Mouse (Mus musculus): ENCODE measurements around the gene Sdk1. TPM values are rescaled to one million over a fixed set of nuclear protein-coding genes. Genes with fewer than 3 reads are reported as not detected.

Sdk1 gene
- total and polyA plus RNA-seq, 2 experiments from 2014 or later = 0.59 to 8.4 TPM

- Histone ChIP-seq H3K9ac (replicated peaks; ENCODE audit: low read depth, low read length) (no peak overlapping the region), H3K4me3 (ENCODE audit: low read depth, low read length) (no peak overlapping the region), H3K4me1 (ENCODE audit: control insufficient read depth, insufficient read depth) (no peaks in the 10 kb centered on the region), H3K36me3 (replicated peaks; ENCODE audit: control insufficient read depth, insufficient read depth, low read length) (no peaks in the 10 kb centered on the region), H3K27me3 (ENCODE audit: control insufficient read depth, insufficient read depth, low read length) (no peaks in the 10 kb centered on the region), H3K4me2 (ENCODE audit: low read depth, low read length) (no peak overlapping the region), H3K27ac (ENCODE audit: low read depth) (no peak overlapping the region), H3K9me3 (replicated peaks; ENCODE audit: control insufficient read depth, low read length) (no peaks in the 10 kb centered on the region)
- DNase-seq (ENCODE audit: low spot score) (no peak), ATAC-seq (ENCODE audit: insufficient read depth, low read depth) (no peak)
- TF ChIP-seq EP300 (IDR thresholded peaks at IDR 0.05; ENCODE audit: low read depth) = no peak
- TF ChIP-seq CTCF (IDR thresholded peaks at IDR 0.05; ENCODE audit: low read depth) = no peak
- WGBS = 46% methylated on average over 4 of the region's 4 CpGs
Measured at GRCm38 (mm10) chr5:141234326-141234725, 7.0 kb upstream of the Sdk1 start.

GRCm38 (mm10) chr5:141239401-141239800, 1.9 kb upstream of the Sdk1 start:
- H3K27ac ChIP-seq (ENCODE audit: low read depth) = no peak overlapping the region
- no peaks in the 10 kb centered on the region for H3K9me3 ChIP-seq (replicated peaks; ENCODE audit: control insufficient read depth, low read length)
- DNase-seq (ENCODE audit: low spot score) = no peak
- 43% methylated on average over 5 of the region's 5 CpGs for WGBS
- H3K4me3 ChIP-seq (ENCODE audit: low read depth, low read length) = no peak overlapping the region
- peaks cover 13% of the 10 kb centered on the region for H3K4me1 ChIP-seq (ENCODE audit: control insufficient read depth, insufficient read depth)
- no peak for ATAC-seq (ENCODE audit: insufficient read depth, low read depth)
- H3K9ac ChIP-seq (replicated peaks; ENCODE audit: low read depth, low read length) = no peak overlapping the region
- H3K36me3 ChIP-seq (replicated peaks; ENCODE audit: control insufficient read depth, insufficient read depth, low read length) = no peaks in the 10 kb centered on the region
- TF ChIP-seq CTCF (IDR thresholded peaks at IDR 0.05; ENCODE audit: low read depth) (no peak), EP300 (IDR thresholded peaks at IDR 0.05; ENCODE audit: low read depth) (no peak)
- H3K27me3 ChIP-seq (ENCODE audit: control insufficient read depth, insufficient read depth, low read length) = peaks cover 17% of the 10 kb centered on the region; the same call in 1 of the 2 replicates
- no peak overlapping the region for H3K4me2 ChIP-seq (ENCODE audit: low read depth, low read length)

GRCm38 (mm10) chr5:141240441-141240840, 849 bp upstream of the Sdk1 start:
- H3K27me3 ChIP-seq (ENCODE audit: control insufficient read depth, insufficient read depth, low read length) = peaks cover 17% of the 10 kb centered on the region; the same call in 1 of the 2 replicates
- TF ChIP-seq CTCF (IDR thresholded peaks at IDR 0.05; ENCODE audit: low read depth) (no peak), EP300 (IDR thresholded peaks at IDR 0.05; ENCODE audit: low read depth) (no peak)
- DNase-seq (ENCODE audit: low spot score) = no peak
- H3K4me2 ChIP-seq (ENCODE audit: low read depth, low read length) = peak overlapping the region; percentile 99
- no peak overlapping the region for H3K27ac ChIP-seq (ENCODE audit: low read depth)
- H3K4me3 ChIP-seq (ENCODE audit: low read depth, low read length) = peak overlapping the region; percentile 71
- H3K9me3 ChIP-seq (replicated peaks; ENCODE audit: control insufficient read depth, low read length) = no peaks in the 10 kb centered on the region
- peaks cover 13% of the 10 kb centered on the region for H3K4me1 ChIP-seq (ENCODE audit: control insufficient read depth, insufficient read depth)
- no peaks in the 10 kb centered on the region for H3K36me3 ChIP-seq (replicated peaks; ENCODE audit: control insufficient read depth, insufficient read depth, low read length)
- WGBS = under 1% methylated on average over 10 of the region's 10 CpGs
- ATAC-seq (ENCODE audit: insufficient read depth, low read depth) = no peak
- peak overlapping the region; percentile 26; the same call in 1 of the 2 replicates for H3K9ac ChIP-seq (replicated peaks; ENCODE audit: low read depth, low read length)

- H3K4me1 ChIP-seq (ENCODE audit: control insufficient read depth, insufficient read depth) = peaks cover 13% of the 10 kb centered on the region
- no peaks in the 10 kb centered on the region for H3K9me3 ChIP-seq (replicated peaks; ENCODE audit: control insufficient read depth, low read length)
- DNase-seq (ENCODE audit: low spot score) = no peak
- peak overlapping the region; percentile 83 for H3K9ac ChIP-seq (replicated peaks; ENCODE audit: low read depth, low read length)
- H3K27me3 ChIP-seq (ENCODE audit: control insufficient read depth, insufficient read depth, low read length) = peaks cover 17% of the 10 kb centered on the region; the same call in 1 of the 2 replicates
- TF ChIP-seq EP300 (IDR thresholded peaks at IDR 0.05; ENCODE audit: low read depth) (no peak), CTCF (IDR thresholded peaks at IDR 0.05; ENCODE audit: low read depth) (no peak)
- WGBS = under 1% methylated on average over 46 of the region's 82 CpGs
- H3K27ac ChIP-seq (ENCODE audit: low read depth) = peak overlapping the region; percentile 58
- peak; percentile 63 for ATAC-seq (ENCODE audit: insufficient read depth, low read depth)
- peak overlapping the region; percentile 99 for H3K4me2 ChIP-seq (ENCODE audit: low read depth, low read length)
- H3K36me3 ChIP-seq (replicated peaks; ENCODE audit: control insufficient read depth, insufficient read depth, low read length) = no peaks in the 10 kb centered on the region
- peak overlapping the region; percentile 71 for H3K4me3 ChIP-seq (ENCODE audit: low read depth, low read length)
Measured at GRCm38 (mm10) chr5:141241645-141242284, 475 bp downstream of the Sdk1 start.

- 3% methylated on average over 33 of the region's 33 CpGs for WGBS
- DNase-seq (ENCODE audit: low spot score) = no peak
Measured at GRCm38 (mm10) chr5:141243253-141243965, 2.1 kb downstream of the Sdk1 start.

More at GRCm38 (mm10) chr5:141243253-141243965, 2.1 kb downstream of the Sdk1 start:
- Histone ChIP-seq H3K9me3 (replicated peaks; ENCODE audit: control insufficient read depth, low read length) (no peaks in the 10 kb centered on the region), H3K27me3 (ENCODE audit: control insufficient read depth, insufficient read depth, low read length) (peaks cover 17% of the 10 kb centered on the region; the same call in 1 of the 2 replicates), H3K27ac (ENCODE audit: low read depth) (no peak overlapping the region), H3K9ac (replicated peaks; ENCODE audit: low read depth, low read length) (peak overlapping the region; percentile 10; the same call in 1 of the 2 replicates), H3K4me2 (ENCODE audit: low read depth, low read length) (peak overlapping the region; percentile 99), H3K4me1 (ENCODE audit: control insufficient read depth, insufficient read depth) (peaks cover 18% of the 10 kb centered on the region), H3K36me3 (replicated peaks; ENCODE audit: control insufficient read depth, insufficient read depth, low read length) (no peaks in the 10 kb centered on the region), H3K4me3 (ENCODE audit: low read depth, low read length) (peak overlapping the region; percentile 43)
- ATAC-seq (ENCODE audit: insufficient read depth, low read depth) = no peak
- TF ChIP-seq CTCF (IDR thresholded peaks at IDR 0.05; ENCODE audit: low read depth) (no peak), EP300 (IDR thresholded peaks at IDR 0.05; ENCODE audit: low read depth) (no peak)

Data from heart, postnatal 0 days (tissue).